Mouse (Mus musculus): ENCODE measurements around the gene Sh2b2. TPM values are rescaled to one million over a fixed set of nuclear protein-coding genes. Genes with fewer than 3 reads are reported as not detected.

Sh2b2 gene
- polyA plus RNA-seq, 1 experiment from 2014 or later, result 5.0 TPM

- ATAC-seq (ENCODE audit: borderline replicate concordance, extremely low read depth, low FRiP score, low TSS enrichment), result peak; percentile 41; the same call in 1 of the 2 replicates
- no peak overlapping the region; the same call in 1 of the 2 replicates for H3K9ac ChIP-seq
- no peaks in the 10 kb centered on the region for H3K9me3 ChIP-seq
- no peaks in the 10 kb centered on the region for H3K27me3 ChIP-seq
- H3K27ac ChIP-seq, result peak overlapping the region; percentile 95
- peaks cover 15% of the 10 kb centered on the region for H3K36me3 ChIP-seq
- H3K4me1 ChIP-seq, result peaks cover 36% of the 10 kb centered on the region
- 14% methylated on average over 9 of the region's 9 CpGs for WGBS
- H3K4me3 ChIP-seq, result no peak overlapping the region
- H3K4me2 ChIP-seq, result peak overlapping the region; percentile 31
Observed at GRCm38 (mm10) chr5:136173606-136174463, 72.5 kb downstream of the Sh2b2 start.

- Histone ChIP-seq H3K9ac (no peak overlapping the region), H3K4me1 (peaks cover 36% of the 10 kb centered on the region), H3K36me3 (peaks cover 12% of the 10 kb centered on the region), H3K4me3 (no peak overlapping the region), H3K9me3 (no peaks in the 10 kb centered on the region), H3K4me2 (no peak overlapping the region), H3K27ac (0 out of 2 replicates have a peak overlapping the region, but pooled peaks have one; percentile 95), H3K27me3 (no peaks in the 10 kb centered on the region)
- no peak for ATAC-seq (ENCODE audit: borderline replicate concordance, extremely low read depth, low FRiP score, low TSS enrichment)
- WGBS, result 68% methylated on average over 9 of the region's 9 CpGs
Observed at GRCm38 (mm10) chr5:136172939-136173338, 73.4 kb downstream of the Sh2b2 start.

GRCm38 (mm10) chr5:136171363-136172341 lies 74.7 kb downstream of the Sh2b2 start:
- ATAC-seq (ENCODE audit: borderline replicate concordance, extremely low read depth, low FRiP score, low TSS enrichment), result 0 out of 2 replicates have a peak, but pooled peaks have one; percentile 2
- 27% methylated on average over 17 of the region's 17 CpGs for WGBS

GRCm38 (mm10) chr5:136170512-136171362 lies 75.6 kb downstream of the Sh2b2 start, which contains the start of gene Orai2:
Gene Orai2, minus strand, starts transcription at chr5:136170713.
- no peaks in the 10 kb centered on the region for H3K9me3 ChIP-seq
- ATAC-seq (ENCODE audit: borderline replicate concordance, extremely low read depth, low FRiP score, low TSS enrichment), result peak; percentile 84
- peak within 1 kb of the TSS; percentile 97 for H3K4me2 ChIP-seq
- 3% methylated on average over 49 of the region's 49 CpGs for WGBS
- H3K4me1 ChIP-seq, result peaks cover 36% of the 10 kb centered on the region
- H3K27me3 ChIP-seq, result no peaks in the 10 kb centered on the region
- H3K36me3 ChIP-seq, result peaks cover 4% of the 10 kb centered on the region; the same call in 1 of the 2 replicates
- peak within 1 kb of the TSS; percentile 62 for H3K9ac ChIP-seq
- H3K27ac ChIP-seq, result peak within 1 kb of the TSS; percentile 56
- peak within 1 kb of the TSS; percentile 60 for H3K4me3 ChIP-seq

More at GRCm38 (mm10) chr5:136171363-136172341, 74.7 kb downstream of the Sh2b2 start:
- H3K4me1 ChIP-seq, result peaks cover 36% of the 10 kb centered on the region
- peak overlapping the region; percentile 97 for H3K4me2 ChIP-seq
- H3K27ac ChIP-seq, result peak overlapping the region; percentile 56
- H3K9me3 ChIP-seq, result no peaks in the 10 kb centered on the region
- H3K9ac ChIP-seq, result peak overlapping the region; percentile 62; the same call in 1 of the 2 replicates
- H3K36me3 ChIP-seq, result peaks cover 4% of the 10 kb centered on the region; the same call in 1 of the 2 replicates
- H3K27me3 ChIP-seq, result no peaks in the 10 kb centered on the region
- H3K4me3 ChIP-seq, result peak overlapping the region; percentile 60

GRCm38 (mm10) chr5:136169626-136170511 lies 76.5 kb downstream of the Sh2b2 start:
- H3K9me3 ChIP-seq, result no peaks in the 10 kb centered on the region
- H3K4me1 ChIP-seq, result peaks cover 36% of the 10 kb centered on the region
- 10% methylated on average over 15 of the region's 15 CpGs for WGBS
- H3K9ac ChIP-seq, result peak overlapping the region; percentile 62
- peak overlapping the region; percentile 97 for H3K4me2 ChIP-seq
- peak; percentile 11; the same call in 1 of the 2 replicates for ATAC-seq (ENCODE audit: borderline replicate concordance, extremely low read depth, low FRiP score, low TSS enrichment)
- no peaks in the 10 kb centered on the region for H3K27me3 ChIP-seq
- peak overlapping the region; percentile 60 for H3K4me3 ChIP-seq
- H3K27ac ChIP-seq, result no peak overlapping the region
- H3K36me3 ChIP-seq, result peaks cover 4% of the 10 kb centered on the region; the same call in 1 of the 2 replicates

Other genes with a start within 250 kb of the Sh2b2 start
- 22.5 and 27.8 TPM in 2 replicates for gene Upk3b, start 208.1 kb downstream of the Sh2b2 start, polyA plus RNA-seq (2015; fragmentation: Nextera tagmentation; extraction: Ambion mirVana)
- 4.2 and 5.1 TPM in 2 replicates for gene Upk3bl, start 192.1 kb downstream of the Sh2b2 start, polyA plus RNA-seq (2015; fragmentation: Nextera tagmentation; extraction: Ambion mirVana)
- 2.6 and 4.1 TPM in 2 replicates for gene Rasa4, start 162.6 kb downstream of the Sh2b2 start, polyA plus RNA-seq (2015; fragmentation: Nextera tagmentation; extraction: Ambion mirVana)
- gene Polr2j, start 129.9 kb downstream of the Sh2b2 start, polyA plus RNA-seq (2015; fragmentation: Nextera tagmentation; extraction: Ambion mirVana), result 198 and 223 TPM in 2 replicates
- 36.7 and 37.5 TPM in 2 replicates for gene Lrwd1, start 110.5 kb downstream of the Sh2b2 start, polyA plus RNA-seq (2015; fragmentation: Nextera tagmentation; extraction: Ambion mirVana)
- gene Alkbh4, start 110.4 kb downstream of the Sh2b2 start, polyA plus RNA-seq (2015; fragmentation: Nextera tagmentation; extraction: Ambion mirVana), result 15.4 and 18.0 TPM in 2 replicates
- 7.7 and 8.3 TPM in 2 replicates for gene Orai2, start 75.8 kb downstream of the Sh2b2 start, polyA plus RNA-seq (2015; fragmentation: Nextera tagmentation; extraction: Ambion mirVana)
- gene Prkrip1, start 47.6 kb downstream of the Sh2b2 start, polyA plus RNA-seq (2015; fragmentation: Nextera tagmentation; extraction: Ambion mirVana), result 37.7 and 42.8 TPM in 2 replicates